ENCODE assay signal across 8 mouse cellular contexts in genomic region chr12:17554200-17554951, GRCm38 (mm10). TPM values are rescaled to one million over a fixed set of nuclear protein-coding genes. Genes with fewer than 3 reads are reported as not detected.
DNase-seq lines count a peak whose midpoint lies in the region; ATAC-seq lines count a peak whose summit lies in the region.

No protein-coding gene starts in this region.

- H3K27ac ChIP-seq in intestine, embryonic 16.5 days (ENCODE audit: low read length): no peak overlapping the region
- H3K27ac ChIP-seq in midbrain, embryonic 12.5 days (replicated peaks): no peak overlapping the region

- 37% methylated on average over 15 of the region's 15 CpGs for WGBS in intestine, embryonic 16.5 days
- WGBS in midbrain, embryonic 12.5 days: 37% methylated on average over 15 of the region's 15 CpGs

- no peak overlapping the region for H3K4me3 ChIP-seq in intestine, embryonic 16.5 days (ENCODE audit: low read length)
- H3K4me3 ChIP-seq in midbrain, embryonic 12.5 days: no peak overlapping the region

- no peaks in the 10 kb centered on the region for H3K27me3 ChIP-seq in intestine, embryonic 16.5 days (replicated peaks; ENCODE audit: control insufficient read depth, insufficient read depth, low read length)
- no peaks in the 10 kb centered on the region for H3K27me3 ChIP-seq in midbrain, embryonic 12.5 days

- no peaks in the 10 kb centered on the region for H3K9me3 ChIP-seq in intestine, embryonic 16.5 days (ENCODE audit: control insufficient read depth, low read length)
- H3K9me3 ChIP-seq in midbrain, embryonic 12.5 days: no peaks in the 10 kb centered on the region

- H3K9ac ChIP-seq in intestine, embryonic 16.5 days (ENCODE audit: low read depth, low read length): no peak overlapping the region
- no peak overlapping the region for H3K9ac ChIP-seq in midbrain, embryonic 12.5 days (replicated peaks)

- peak; percentile 60 for ATAC-seq in intestine, embryonic 16.5 days
- peak; percentile 24 for ATAC-seq in midbrain, embryonic 12.5 days (ENCODE audit: low FRiP score, low read depth)

- no peaks in the 10 kb centered on the region for H3K36me3 ChIP-seq in intestine, embryonic 16.5 days (ENCODE audit: control insufficient read depth, insufficient read depth, low read length)
- peaks cover 26% of the 10 kb centered on the region for H3K36me3 ChIP-seq in midbrain, embryonic 12.5 days

- H3K4me1 ChIP-seq in intestine, embryonic 16.5 days (ENCODE audit: control insufficient read depth, insufficient read depth, low read length): no peaks in the 10 kb centered on the region
- peaks cover 28% of the 10 kb centered on the region for H3K4me1 ChIP-seq in midbrain, embryonic 12.5 days

- no peak overlapping the region for H3K4me2 ChIP-seq in intestine, embryonic 16.5 days (ENCODE audit: low read depth, low read length)
- H3K4me2 ChIP-seq in midbrain, embryonic 12.5 days (replicated peaks): no peak overlapping the region

- intact Hi-C loops in left cerebral cortex, postnatal 36 days (cut with DNase I): loop anchor here (5.0 to 10.0 kb wide), 2 partner anchors 140 to 187 kb away; partner anchors contain the start of gene Hpcal1

- peak; percentile 84 for DNase-seq in adrenal gland, adult 2 months
- peak; percentile 96 for DNase-seq in embryo, embryonic 10 days (ENCODE audit: low spot score)
- DNase-seq in gastrocnemius, postnatal 4 days (ENCODE audit: low spot score in 2 of 2): peak; percentile 90 to 92
- DNase-seq in left cerebral cortex, postnatal 36 days (ENCODE audit: low spot score in 2 of 2): peak; percentile 80 to 87
- DNase-seq in skeletal muscle tissue, adult 2 months (ENCODE audit: low read depth, low spot score): peak; percentile 84
- DNase-seq in yolk sac, embryonic 10.5 days (ENCODE audit: low spot score): peak; percentile 74

RNA-seq across cellular contexts. Expression of gene Odc1, which starts 9.8 kb away (rescaled TPM):
- total RNA-seq in adrenal gland, adult 2 months (2021): 100 to 1,000 TPM; 348 to 514 TPM
- 52.6 and 66.4 TPM in 2 replicates for polyA plus RNA-seq in adrenal gland, adult 2 months (2012; rRNA removed)
- 100 to 1,000 TPM; 126 to 127 TPM for total RNA-seq in gastrocnemius, postnatal 4 days (2021)
- polyA plus RNA-seq in intestine, embryonic 16.5 days (2015; fragmentation: Nextera tagmentation; extraction: Ambion mirVana): 168 and 176 TPM in 2 replicates
- total RNA-seq in left cerebral cortex, postnatal 36 days (2021): 10 to 100 TPM; 61.0 to 62.6 TPM
- polyA plus RNA-seq in midbrain, embryonic 12.5 days (2016; fragmentation: Nextera tagmentation; extraction: Ambion mirVana): 248 and 264 TPM in 2 replicates
